Comparison of ENCODE assay signal across 8 mouse cellular contexts in genomic region chr3:154327883-154328720, GRCm38 (mm10). TPM values are rescaled to one million over a fixed set of nuclear protein-coding genes. Genes with fewer than 3 reads are reported as not detected.
A peak's percentile ranks its signal among the peaks of the same experiment; 100 is the strongest.
DNase-seq lines count a peak whose midpoint lies in the region; ATAC-seq and TF ChIP-seq lines count a peak whose summit lies in the region.

No protein-coding gene starts in this region.

- H3K27me3 ChIP-seq in lung, embryonic 15.5 days: peaks cover 97% of the 10 kb centered on the region
- peaks cover 84% of the 10 kb centered on the region for H3K27me3 ChIP-seq in forebrain, embryonic 12.5 days
- peaks cover 96% of the 10 kb centered on the region for H3K27me3 ChIP-seq in kidney, embryonic 15.5 days
- H3K27me3 ChIP-seq in neural tube, embryonic 11.5 days (ENCODE audit: control insufficient read depth, insufficient read depth, low read length): peaks cover 78% of the 10 kb centered on the region

- TF ChIP-seq CTCF in lung, adult 2 months (IDR thresholded peaks at IDR 0.05; ENCODE audit: insufficient read depth, low read length): no peak

- peak overlapping the region; percentile 39 for H3K4me3 ChIP-seq in lung, embryonic 15.5 days
- H3K4me3 ChIP-seq in lung, adult 2 months (replicated peaks; ENCODE audit: extremely low read depth, low read depth, low read length): no peak overlapping the region
- peak overlapping the region; percentile 49 for H3K4me3 ChIP-seq in forebrain, embryonic 12.5 days (replicated peaks)
- peak overlapping the region; percentile 44 for H3K4me3 ChIP-seq in kidney, embryonic 15.5 days (replicated peaks)
- H3K4me3 ChIP-seq in neural tube, embryonic 11.5 days (ENCODE audit: low read depth, low read length): peak overlapping the region; percentile 35

- WGBS in lung, embryonic 15.5 days: under 1% methylated on average over 58 of the region's 86 CpGs
- WGBS in lung, adult 2 months: 4% methylated on average over 86 of the region's 86 CpGs
- WGBS in forebrain, embryonic 12.5 days: under 1% methylated on average over 79 of the region's 86 CpGs
- WGBS in kidney, embryonic 15.5 days: under 1% methylated on average over 60 of the region's 86 CpGs
- WGBS in neural tube, embryonic 11.5 days: under 1% methylated on average over 83 of the region's 86 CpGs

- H3K9ac ChIP-seq in lung, embryonic 15.5 days: 0 out of 2 replicates have a peak overlapping the region, but pooled peaks have one; percentile 10
- peak overlapping the region; percentile 62 for H3K9ac ChIP-seq in forebrain, embryonic 12.5 days
- no peak overlapping the region for H3K9ac ChIP-seq in kidney, embryonic 15.5 days
- peak overlapping the region; percentile 26 for H3K9ac ChIP-seq in neural tube, embryonic 11.5 days (ENCODE audit: low read length)

- H3K9me3 ChIP-seq in lung, embryonic 15.5 days: no peaks in the 10 kb centered on the region
- H3K9me3 ChIP-seq in forebrain, embryonic 12.5 days: no peaks in the 10 kb centered on the region
- no peaks in the 10 kb centered on the region for H3K9me3 ChIP-seq in kidney, embryonic 15.5 days (replicated peaks)
- H3K9me3 ChIP-seq in neural tube, embryonic 11.5 days (ENCODE audit: control insufficient read depth, low read length): no peaks in the 10 kb centered on the region

- peak; percentile 52 for ATAC-seq in lung, embryonic 15.5 days (ENCODE audit: borderline replicate concordance, extremely low read depth, low FRiP score, low TSS enrichment)
- ATAC-seq in forebrain, embryonic 12.5 days (ENCODE audit: low FRiP score): peak; percentile 91
- peak; percentile 76 for ATAC-seq in kidney, embryonic 15.5 days (replicated peaks; ENCODE audit: low FRiP score)
- ATAC-seq in neural tube, embryonic 11.5 days (ENCODE audit: insufficient read depth, low FRiP score, low TSS enrichment): peak; percentile 89

- peaks cover 31% of the 10 kb centered on the region for H3K4me1 ChIP-seq in lung, embryonic 15.5 days
- H3K4me1 ChIP-seq in lung, adult 2 months (ENCODE audit: control insufficient read depth, insufficient read depth, low read length): peaks cover 4% of the 10 kb centered on the region
- peaks cover 33% of the 10 kb centered on the region for H3K4me1 ChIP-seq in forebrain, embryonic 12.5 days
- H3K4me1 ChIP-seq in kidney, embryonic 15.5 days: peaks cover 38% of the 10 kb centered on the region
- H3K4me1 ChIP-seq in neural tube, embryonic 11.5 days (ENCODE audit: control insufficient read depth, insufficient read depth, low read length): peaks cover 15% of the 10 kb centered on the region

- DNase-seq in lung, adult 2 months: no peak
- DNase-seq in neural tube, embryonic 11.5 days (ENCODE audit: low spot score): peak; percentile 76
- no peak for DNase-seq in cerebellum, adult 11-12 months
- no peak for DNase-seq in left cerebral cortex, adult 18-20 months (ENCODE audit: low spot score in 2 of 2)
- DNase-seq in right cerebral cortex, postnatal 14 days: no peak

- H3K4me2 ChIP-seq in lung, embryonic 15.5 days: peak overlapping the region; percentile 68
- peak overlapping the region; percentile 78 for H3K4me2 ChIP-seq in forebrain, embryonic 12.5 days
- H3K4me2 ChIP-seq in kidney, embryonic 15.5 days: peak overlapping the region; percentile 73
- peak overlapping the region; percentile 67 for H3K4me2 ChIP-seq in neural tube, embryonic 11.5 days (ENCODE audit: low read depth)

- no peak for TF ChIP-seq POLR2A in lung, adult 2 months (IDR thresholded peaks at IDR 0.05; ENCODE audit: borderline replicate concordance, extremely low read depth, low read depth, low read length)

- H3K27ac ChIP-seq in lung, embryonic 15.5 days: no peak overlapping the region
- H3K27ac ChIP-seq in forebrain, embryonic 12.5 days: peak overlapping the region; percentile 77
- H3K27ac ChIP-seq in kidney, embryonic 15.5 days: no peak overlapping the region
- no peak overlapping the region for H3K27ac ChIP-seq in neural tube, embryonic 11.5 days (ENCODE audit: low read depth, low read length)

- no peaks in the 10 kb centered on the region for H3K36me3 ChIP-seq in lung, embryonic 15.5 days
- H3K36me3 ChIP-seq in forebrain, embryonic 12.5 days (replicated peaks): no peaks in the 10 kb centered on the region
- no peaks in the 10 kb centered on the region for H3K36me3 ChIP-seq in kidney, embryonic 15.5 days
- H3K36me3 ChIP-seq in neural tube, embryonic 11.5 days (ENCODE audit: control insufficient read depth, insufficient read depth, low read length): no peaks in the 10 kb centered on the region

RNA-seq across cellular contexts. Expression of gene Lhx8, which starts 2.4 kb away (rescaled TPM):
- 0.08 and 0.11 TPM in 2 replicates for polyA plus RNA-seq in lung, embryonic 15.5 days (2015; fragmentation: Nextera tagmentation; extraction: Ambion mirVana)
- 0.14 and 0.24 TPM in 2 replicates for polyA plus RNA-seq in lung, adult 2 months (2012; rRNA removed)
- 25.0 and 55.4 TPM in 2 replicates for polyA plus RNA-seq in forebrain, embryonic 12.5 days (2016; fragmentation: Nextera tagmentation; extraction: Ambion mirVana)
- not detected in 2 replicates for polyA plus RNA-seq in kidney, embryonic 15.5 days (2015; fragmentation: Nextera tagmentation; extraction: Ambion mirVana)
- polyA plus RNA-seq in neural tube, embryonic 11.5 days (2014; fragmentation: Nextera tagmentation; extraction: Ambion mirVana): 0.22 and 0.27 TPM in 2 replicates
- 1 to 10 TPM; 1.1 TPM for total RNA-seq in left cerebral cortex, adult 18-20 months (2021)

Comparison
In these comparisons a context has a peak if more than half of its experiments do, and no peak if none do; other contexts are left out.
1. RNA of gene Lhx8, which starts 2.4 kb away (polyA plus RNA-seq): 25.0 to 55.4 TPM in forebrain, embryonic 12.5 days; 0.22 to 0.27 TPM in neural tube, embryonic 11.5 days, 0.14 to 0.24 TPM in lung, adult 2 months, 0.08 to 0.11 TPM in lung, embryonic 15.5 days and not detected in kidney, embryonic 15.5 days; every median in the first group is over 10 times any median in the second.
2. Peak in every context shown above with its lines, with median percentiles within 50 percentile points of each other: ATAC-seq and H3K4me2 ChIP-seq.